ENCODE assay signal across 8 mouse cellular contexts in genomic region chrX:48285006-48285650, GRCm38 (mm10). TPM values are rescaled to one million over a fixed set of nuclear protein-coding genes. Genes with fewer than 3 reads are reported as not detected.
DNase-seq lines count a peak whose midpoint lies in the region; ATAC-seq and TF ChIP-seq lines count a peak whose summit lies in the region.

No protein-coding gene starts in this region.

- H3K4me3 ChIP-seq in intestine, embryonic 15.5 days (replicated peaks): peak overlapping the region; percentile 48
- H3K4me3 ChIP-seq in limb, embryonic 14.5 days (replicated peaks; ENCODE audit: low read length): peak overlapping the region; percentile 46
- peak overlapping the region; percentile 45 for H3K4me3 ChIP-seq in midbrain, embryonic 15.5 days

- H3K4me2 ChIP-seq in intestine, embryonic 15.5 days (replicated peaks): peak overlapping the region; percentile 60
- H3K4me2 ChIP-seq in limb, embryonic 14.5 days (replicated peaks; ENCODE audit: low read depth, low read length, severe bottlenecking): peak overlapping the region; percentile 54
- H3K4me2 ChIP-seq in midbrain, embryonic 15.5 days: peak overlapping the region; percentile 56

- H3K27me3 ChIP-seq in intestine, embryonic 15.5 days (replicated peaks): no peaks in the 10 kb centered on the region
- H3K27me3 ChIP-seq in limb, embryonic 14.5 days (ENCODE audit: control insufficient read depth, insufficient read depth, low read length): no peaks in the 10 kb centered on the region
- no peaks in the 10 kb centered on the region for H3K27me3 ChIP-seq in midbrain, embryonic 15.5 days (replicated peaks)

- peak; percentile 29; the same call in 1 of the 2 replicates for TF ChIP-seq POLR2A in limb, embryonic 14.5 days (IDR thresholded peaks at IDR 0.05; ENCODE audit: borderline replicate concordance, extremely low read depth, insufficient read depth, insufficient read length)

- peak; percentile 63 for DNase-seq in 3134 (ENCODE audit: extremely low read depth, insufficient read length, low spot score)
- DNase-seq in adrenal gland, adult 8-10 months: peak; percentile 77
- peak; percentile 88 for DNase-seq in embryo, embryonic 11 days
- DNase-seq in gastrocnemius, postnatal 25 days: peak; percentile 88
- DNase-seq in limb, embryonic 14.5 days (ENCODE audit: low spot score): peak; percentile 89
- peak; percentile 75 to 86 for DNase-seq in spleen, postnatal 4 days (ENCODE audit: low spot score in 2 of 2)

- no peaks in the 10 kb centered on the region for H3K9me3 ChIP-seq in intestine, embryonic 15.5 days
- no peaks in the 10 kb centered on the region for H3K9me3 ChIP-seq in limb, embryonic 14.5 days (ENCODE audit: control insufficient read depth, low read length)
- H3K9me3 ChIP-seq in midbrain, embryonic 15.5 days: no peaks in the 10 kb centered on the region

- peak overlapping the region; percentile 90 for H3K27ac ChIP-seq in intestine, embryonic 15.5 days
- peak overlapping the region; percentile 87 for H3K27ac ChIP-seq in limb, embryonic 14.5 days (replicated peaks; ENCODE audit: low read depth, low read length)
- H3K27ac ChIP-seq in midbrain, embryonic 15.5 days: peak overlapping the region; percentile 91

- peak; percentile 88 for ATAC-seq in intestine, embryonic 15.5 days
- peak; percentile 90 for ATAC-seq in limb, embryonic 14.5 days (ENCODE audit: low FRiP score, low read depth)
- peak; percentile 90 for ATAC-seq in midbrain, embryonic 15.5 days (replicated peaks)

- WGBS in intestine, embryonic 15.5 days: 16% methylated on average over 23 of the region's 42 CpGs
- 20% methylated on average over 31 of the region's 42 CpGs for WGBS in limb, embryonic 14.5 days
- 19% methylated on average over 23 of the region's 42 CpGs for WGBS in midbrain, embryonic 15.5 days

- H3K4me1 ChIP-seq in intestine, embryonic 15.5 days (replicated peaks): no peaks in the 10 kb centered on the region
- no peaks in the 10 kb centered on the region for H3K4me1 ChIP-seq in limb, embryonic 14.5 days (ENCODE audit: control insufficient read depth, insufficient read depth, low read length)
- H3K4me1 ChIP-seq in midbrain, embryonic 15.5 days: no peaks in the 10 kb centered on the region

- H3K36me3 ChIP-seq in intestine, embryonic 15.5 days: no peaks in the 10 kb centered on the region
- 0 out of 2 replicates have a peak, but pooled peaks cover 10% of the 10 kb centered on the region for H3K36me3 ChIP-seq in limb, embryonic 14.5 days (ENCODE audit: control insufficient read depth, insufficient read depth, low read length)
- no peaks in the 10 kb centered on the region for H3K36me3 ChIP-seq in midbrain, embryonic 15.5 days (replicated peaks)

- peak overlapping the region; percentile 39; the same call in 1 of the 2 replicates for H3K9ac ChIP-seq in intestine, embryonic 15.5 days
- peak overlapping the region; percentile 55 for H3K9ac ChIP-seq in limb, embryonic 14.5 days (ENCODE audit: low read depth, low read length, severe bottlenecking)
- peak overlapping the region; percentile 57 for H3K9ac ChIP-seq in midbrain, embryonic 15.5 days

RNA-seq across cellular contexts. Expression of gene Utp14a, which starts 28.5 kb away (rescaled TPM):
- 10 to 100 TPM; 15.5 to 18.3 (median 16.2) TPM for total RNA-seq in adrenal gland, adult 8-10 months (2022)
- 10 to 100 TPM; 11.5 to 12.7 TPM for total RNA-seq in gastrocnemius, postnatal 25 days (2021)
- polyA plus RNA-seq in intestine, embryonic 15.5 days (2015; fragmentation: Nextera tagmentation; extraction: Ambion mirVana): 15.4 and 16.4 TPM in 2 replicates
- 13.6 and 20.9 TPM in 2 replicates for polyA plus RNA-seq in limb, embryonic 14.5 days (2012; rRNA removed)
- 19.0 and 21.0 TPM in 2 replicates for polyA plus RNA-seq in limb, embryonic 14.5 days (2014; fragmentation: Nextera tagmentation; extraction: Ambion mirVana)
- polyA plus RNA-seq in midbrain, embryonic 15.5 days (2015; fragmentation: Nextera tagmentation; extraction: Ambion mirVana): 13.3 and 16.0 TPM in 2 replicates

RNA-seq across cellular contexts. Expression of gene Bcorl1, which starts 56.0 kb away (rescaled TPM):
- total RNA-seq in adrenal gland, adult 8-10 months (2022): 10 to 100 TPM; 10.7 to 13.1 (median 11.5) TPM
- 1 to 10 TPM; 6.4 to 6.8 TPM for total RNA-seq in gastrocnemius, postnatal 25 days (2021)
- polyA plus RNA-seq in intestine, embryonic 15.5 days (2015; fragmentation: Nextera tagmentation; extraction: Ambion mirVana): 4.9 and 5.1 TPM in 2 replicates
- polyA plus RNA-seq in limb, embryonic 14.5 days (2012; rRNA removed): 7.9 and 8.6 TPM in 2 replicates
- 6.8 and 6.9 TPM in 2 replicates for polyA plus RNA-seq in limb, embryonic 14.5 days (2014; fragmentation: Nextera tagmentation; extraction: Ambion mirVana)
- polyA plus RNA-seq in midbrain, embryonic 15.5 days (2015; fragmentation: Nextera tagmentation; extraction: Ambion mirVana): 6.2 and 8.4 TPM in 2 replicates

Comparison
In these comparisons a context has a peak if more than half of its experiments do, and no peak if none do; other contexts are left out.
1. Peak in every context shown above with its lines: DNase-seq, ATAC-seq, H3K4me3 ChIP-seq and H3K27ac ChIP-seq.